Mouse (Mus musculus) heart, postnatal 10 days (tissue): ENCODE data around the gene Ugt1a9. TPM values are rescaled to one million over a fixed set of nuclear protein-coding genes. Genes with fewer than 3 reads are reported as not detected.
A peak's percentile ranks its signal among the peaks of the same experiment; 100 is the strongest.
"Not testable (repeated sequence)": the region's sequence is repeated elsewhere in the genome, so short reads cannot be mapped to it uniquely, and the experiment has no call there.

Experiments
- DNase-seq, 2 experiments: peaks; one replicate each; pipeline ENCODE4 v3.0.0; 2021
- intact Hi-C: fragments of 180-260 bp; cut with DNase I; formaldehyde crosslinking; loops from one replicate; pipeline ENCODE4 v1.15.1; 2025
- total RNA-seq, 2 experiments: library from RNA; stranded (reverse); gene quantifications; 2 replicates each; pipeline ENCODE4 v1.2.3; 2021

Gene Ugt1a9
- total RNA-seq, 2 experiments from 2014 or later: not detected

DNA sequence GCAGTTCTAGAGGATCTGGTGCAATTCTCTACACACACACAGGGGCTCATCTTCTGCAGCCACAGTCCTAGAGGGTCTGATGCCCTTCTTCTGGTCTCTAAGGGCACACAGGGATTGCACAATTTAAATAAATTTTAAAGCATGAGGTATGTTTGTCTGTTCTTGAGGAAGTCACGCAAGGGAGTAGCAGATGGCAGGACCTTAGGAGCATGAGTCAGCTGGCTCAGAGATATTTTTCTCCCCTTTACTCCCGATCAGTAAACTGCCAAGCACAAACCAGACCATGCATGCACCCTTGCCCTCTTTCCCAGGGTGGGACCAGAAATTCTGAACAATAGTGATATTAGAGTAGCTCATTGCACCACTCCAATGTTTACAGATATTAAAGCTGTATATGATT lies 87.8 kb downstream of the Ugt1a9 start:
- intact Hi-C loops: no loop called here
- no peak for DNase-seq

DNA sequence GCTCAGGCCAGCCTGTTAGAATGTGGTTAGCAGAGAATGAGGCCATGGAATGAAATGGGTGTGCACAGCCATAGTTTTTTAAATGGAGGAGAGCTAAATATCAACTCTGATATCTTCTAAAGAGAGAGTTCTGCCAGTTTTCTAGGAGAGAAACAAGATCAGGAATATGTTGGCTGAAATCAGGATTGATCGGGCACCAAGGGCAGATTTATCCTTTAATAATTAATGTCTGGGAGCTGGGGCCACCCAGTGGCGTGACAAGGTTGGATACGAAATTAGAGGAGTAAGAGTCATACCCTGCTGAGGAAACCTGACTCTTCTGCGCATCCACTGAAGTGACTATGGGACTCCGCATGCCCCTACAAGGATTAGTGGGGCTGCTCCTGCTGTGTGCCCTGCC lies 95.1 kb downstream of the Ugt1a9 start, which contains the start of gene Ugt1a5:
Gene Ugt1a5, plus strand, starts transcription at position 302 of the 400 bp plus-strand sequence.
- intact Hi-C loops: no loop called here
- DNase-seq: no peak

DNA sequence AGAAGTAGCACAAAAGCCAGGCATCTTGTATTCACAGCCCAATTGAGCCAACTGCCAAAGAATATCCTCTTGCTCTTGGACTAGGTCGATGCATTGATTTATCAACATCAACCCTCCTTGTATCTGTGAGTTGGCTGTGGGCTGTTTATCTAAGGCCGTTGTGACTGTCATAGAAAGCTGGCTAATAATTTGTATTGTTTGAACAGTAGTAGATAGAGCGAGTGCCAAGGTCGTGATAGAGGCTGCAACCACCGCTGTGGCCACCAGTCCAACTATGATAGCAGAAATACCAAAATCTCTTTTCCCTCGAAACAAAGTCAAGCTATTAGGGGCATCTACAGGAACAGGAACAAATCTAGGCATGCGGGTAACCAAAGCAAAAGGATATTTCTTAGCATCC lies 101.6 kb downstream of the Ugt1a9 start:
- DNase-seq, intact Hi-C loops: not testable (repeated sequence)

DNA sequence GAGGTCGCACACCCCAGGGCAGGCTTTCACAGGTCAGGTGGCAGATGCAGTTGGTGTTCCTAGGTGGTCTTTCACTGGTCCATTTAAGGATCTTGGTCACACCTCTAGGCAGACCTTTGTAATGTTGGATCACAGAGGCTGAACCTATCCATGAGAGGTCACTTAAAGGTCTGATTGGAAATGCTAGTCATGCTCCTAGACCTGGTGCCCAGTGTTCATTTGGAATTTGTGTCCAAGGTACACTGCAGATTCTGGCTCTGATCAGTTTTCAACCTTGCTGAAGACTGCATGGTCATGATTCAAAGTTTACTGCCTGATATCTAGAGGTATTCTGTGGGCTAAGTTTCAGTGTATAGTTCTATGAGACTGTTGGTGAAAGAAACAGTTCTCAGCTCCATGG lies 109.1 kb downstream of the Ugt1a9 start:
- intact Hi-C loops: no loop called here
- DNase-seq: no peak

DNA sequence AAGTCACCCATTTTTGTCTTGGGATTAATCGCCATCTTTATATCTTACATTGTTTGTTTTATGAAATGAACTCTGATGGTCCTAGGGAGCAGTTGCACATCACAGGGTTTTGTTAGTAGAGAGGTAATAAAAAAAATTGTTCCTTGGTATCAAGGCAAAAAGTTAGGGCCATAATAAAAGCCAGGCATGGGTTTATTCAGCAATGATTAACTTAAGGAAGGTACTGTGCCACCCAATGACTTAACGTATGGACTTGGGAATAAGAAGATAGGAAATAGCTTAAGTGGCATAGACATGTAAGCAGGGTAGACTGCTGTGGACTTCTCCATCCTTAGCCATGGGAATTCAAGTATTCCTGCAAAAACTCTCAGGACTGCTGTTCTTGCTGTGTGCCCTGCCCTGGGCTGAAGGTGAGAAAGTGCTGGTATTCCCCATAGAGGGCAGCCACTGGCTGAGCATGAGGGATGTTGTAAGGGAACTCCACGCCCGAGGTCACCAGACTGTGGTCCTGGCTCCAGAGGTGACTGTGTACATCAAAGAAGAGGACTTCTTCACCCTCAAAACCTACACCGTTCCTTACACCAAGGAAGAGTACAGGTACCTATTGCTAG lies 115.8 kb downstream of the Ugt1a9 start:
- intact Hi-C loops: no loop called here
- no peak for DNase-seq

DNA sequence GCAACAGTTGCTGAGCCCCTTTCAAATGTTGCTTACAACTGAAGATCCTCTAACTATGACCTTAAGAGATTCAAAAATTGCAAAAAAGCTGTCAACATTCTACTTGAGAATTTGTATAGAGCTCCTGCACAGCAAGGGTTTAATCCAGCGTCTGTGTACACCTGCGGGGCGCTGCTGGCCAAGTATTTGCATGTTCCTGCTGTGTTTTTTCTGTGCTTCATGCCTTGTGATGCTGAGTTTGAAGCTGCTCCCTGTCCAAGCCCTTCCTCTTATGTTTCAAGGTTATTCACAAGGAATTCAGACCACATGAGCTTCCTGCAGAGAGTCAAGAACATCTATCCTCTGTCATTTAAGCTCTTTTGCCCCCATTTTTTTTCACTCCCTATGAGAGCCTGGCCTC lies 121.5 kb downstream of the Ugt1a9 start:
- intact Hi-C loops: no loop called here
- DNase-seq: no peak

DNA sequence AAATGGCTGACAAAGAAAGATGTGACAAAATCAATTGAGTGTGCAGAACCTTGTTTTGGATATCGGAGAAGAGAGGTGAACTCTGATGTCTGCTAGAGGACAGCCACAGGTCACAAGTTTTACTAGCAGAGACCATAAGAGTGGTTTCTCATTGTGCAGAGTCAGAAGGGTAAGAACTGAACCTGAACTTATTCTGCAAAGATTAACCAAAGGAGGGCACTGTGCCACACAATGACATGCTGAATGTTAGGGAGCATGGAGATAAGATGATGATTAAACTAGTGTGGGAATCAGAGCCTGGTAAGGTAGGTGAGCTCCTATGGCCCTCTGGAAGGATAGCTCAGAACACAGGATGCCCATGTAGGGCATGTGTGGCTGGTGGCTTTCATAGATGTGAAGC lies 125.1 kb downstream of the Ugt1a9 start:
- DNase-seq: no peak
- intact Hi-C loops: no loop called here

DNA sequence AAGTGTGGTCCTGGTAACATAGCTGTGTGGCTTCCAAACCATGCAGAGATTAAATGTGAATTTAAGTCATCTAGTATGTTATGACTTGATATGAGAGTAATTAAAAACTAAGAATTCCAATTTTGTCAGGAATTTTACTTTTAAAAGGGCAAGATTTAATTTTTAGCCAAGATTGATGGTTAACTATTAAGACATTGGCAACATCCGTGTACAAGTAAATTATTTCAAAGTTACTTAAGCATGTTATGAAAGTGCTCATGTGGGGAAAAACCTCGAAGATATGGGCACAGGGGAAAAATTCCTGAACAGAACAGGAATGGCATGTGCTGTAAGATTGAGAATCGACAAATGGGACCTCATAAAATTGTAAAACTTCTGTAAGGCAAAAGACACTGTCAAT lies 126.8 kb downstream of the Ugt1a9 start:
- intact Hi-C loops: no loop called here

DNA sequence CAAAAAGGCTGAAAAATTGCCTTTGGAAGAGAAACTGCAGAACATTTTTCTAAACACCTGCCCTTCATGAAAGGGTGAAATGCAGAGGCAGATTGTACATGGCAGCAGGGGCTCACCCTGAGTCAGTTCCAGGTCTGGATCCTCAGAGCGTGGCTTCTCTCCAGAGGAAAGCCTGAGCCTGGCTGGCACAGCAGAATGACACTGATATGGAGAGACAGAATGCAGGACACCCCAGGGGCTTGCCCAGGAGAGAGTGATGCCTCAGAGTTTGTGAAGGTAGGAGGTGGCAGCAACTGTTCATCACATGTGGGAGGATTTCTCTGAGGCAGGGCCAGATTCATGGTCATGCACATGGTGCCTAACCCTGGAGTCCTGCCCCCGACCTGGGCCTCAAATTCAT lies 129.4 kb downstream of the Ugt1a9 start:
- no peak for DNase-seq
- intact Hi-C loops: no loop called here

More for the DNA sequence above, 126.8 kb downstream of the Ugt1a9 start:
- no peak for DNase-seq

DNA sequence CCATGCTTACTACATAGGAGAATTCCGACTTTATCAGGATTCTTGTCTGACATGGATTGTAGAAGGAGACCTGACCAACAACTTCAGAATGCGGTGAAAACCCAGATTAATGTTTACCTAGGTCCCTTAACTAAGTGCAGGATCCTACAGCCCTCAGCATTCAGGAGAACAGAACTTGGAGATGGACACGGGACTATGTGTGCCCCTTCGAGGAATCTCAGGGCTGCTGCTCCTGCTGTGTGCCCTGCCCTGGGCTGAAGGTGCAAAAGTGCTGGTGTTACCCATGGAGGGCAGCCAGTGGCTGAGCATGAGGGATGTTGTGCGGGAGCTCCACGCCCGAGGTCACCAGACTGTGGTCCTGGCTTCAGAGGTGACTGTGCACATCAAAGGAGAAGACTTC lies 129.9 kb downstream of the Ugt1a9 start, which contains the start of gene Ugt1a2:
Gene Ugt1a2, plus strand, starts transcription at position 146 of the 400 bp plus-strand sequence.
- intact Hi-C loops: no loop called here
- DNase-seq: no peak

DNA sequence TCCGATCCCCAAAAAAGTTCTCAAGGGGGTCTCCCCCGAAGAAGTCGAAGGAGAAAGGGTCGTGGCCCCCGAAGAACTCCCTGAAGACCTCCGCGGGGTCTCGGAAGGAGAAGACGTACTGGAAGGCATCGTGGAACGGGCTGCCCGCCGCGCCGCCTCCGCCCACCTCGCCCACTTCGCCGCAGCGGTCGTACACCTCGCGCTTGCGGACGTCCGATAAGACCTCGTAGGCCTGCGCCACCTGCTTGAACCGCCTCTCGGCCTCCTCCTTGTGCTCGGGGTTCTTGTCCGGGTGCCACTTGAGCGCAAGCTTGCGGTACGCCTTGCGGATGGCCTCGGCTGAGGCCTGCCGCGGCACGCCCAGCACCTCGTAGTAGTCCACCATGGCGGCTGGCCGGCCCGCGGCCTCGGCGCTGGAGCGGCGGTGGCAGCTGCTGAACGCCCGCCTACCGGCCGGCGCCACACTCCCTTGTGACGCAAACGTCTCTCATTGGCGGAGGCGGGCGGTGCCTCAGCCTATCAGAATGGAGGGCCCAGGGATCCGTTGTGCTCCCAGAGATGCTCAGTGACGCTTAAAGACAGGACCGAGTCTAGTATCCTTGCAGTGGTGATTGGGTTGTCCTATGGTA lies 134.8 kb downstream of the Ugt1a9 start, which contains the start of gene Dnajb3:
Gene Dnajb3, minus strand, starts transcription at position 489 of the 629 bp plus-strand sequence.
- DNase-seq: peak; percentile 77 to 80
- intact Hi-C loops: no loop called here

DNA sequence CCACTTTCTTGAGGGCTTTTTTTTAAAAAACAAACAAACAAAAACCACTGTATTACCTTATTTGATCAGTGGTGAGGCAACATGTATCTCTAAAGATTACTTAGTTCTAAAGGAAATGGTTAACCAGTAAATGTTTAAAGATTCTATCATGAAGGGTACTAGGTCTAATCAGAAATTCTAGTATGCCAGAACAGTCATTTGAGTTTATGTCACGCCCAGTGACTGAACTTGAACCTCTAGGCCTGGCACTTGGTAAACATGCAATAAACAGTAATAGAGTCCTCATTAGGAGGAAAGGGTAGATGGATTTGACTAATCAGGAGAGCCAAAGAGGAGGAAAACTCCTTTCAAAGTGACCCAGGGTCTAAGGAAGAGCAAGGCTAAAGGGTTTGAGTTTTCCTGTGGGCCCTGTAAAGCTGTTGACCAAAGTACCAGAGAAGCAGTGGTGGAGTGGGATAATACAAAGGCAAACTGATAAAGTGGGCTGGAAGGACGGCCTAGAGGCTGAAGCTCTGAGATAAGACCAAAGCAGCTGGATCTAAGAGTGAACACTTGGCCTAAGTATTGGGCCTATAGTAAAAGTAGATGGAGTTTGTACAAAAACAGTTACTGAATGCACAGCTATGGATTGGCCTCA lies 136.4 kb downstream of the Ugt1a9 start:
- no peak for DNase-seq
- intact Hi-C loops: no loop called here

DNA sequence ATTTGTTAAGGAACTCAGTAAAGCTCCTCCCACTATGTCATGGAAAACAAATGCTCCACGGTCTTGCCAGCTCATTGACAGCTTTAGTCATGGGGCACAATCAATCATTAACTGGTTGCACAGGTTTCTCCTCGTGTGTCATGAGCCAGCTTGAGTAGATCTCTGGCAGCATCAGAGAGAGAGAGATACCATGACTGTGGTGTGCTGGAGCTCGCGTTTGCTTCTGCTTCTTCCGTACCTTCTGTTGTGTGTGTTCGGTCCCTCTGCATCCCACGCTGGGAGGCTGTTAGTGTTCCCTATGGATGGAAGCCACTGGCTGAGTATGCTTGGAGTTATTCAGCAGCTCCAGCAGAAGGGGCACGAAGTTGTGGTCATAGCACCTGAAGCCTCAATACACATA lies 141.2 kb downstream of the Ugt1a9 start, which contains the start of gene Ugt1a1:
Gene Ugt1a1, plus strand, starts transcription at position 148 of the 400 bp plus-strand sequence.
- intact Hi-C loops: no loop called here
- DNase-seq: no peak

DNA sequence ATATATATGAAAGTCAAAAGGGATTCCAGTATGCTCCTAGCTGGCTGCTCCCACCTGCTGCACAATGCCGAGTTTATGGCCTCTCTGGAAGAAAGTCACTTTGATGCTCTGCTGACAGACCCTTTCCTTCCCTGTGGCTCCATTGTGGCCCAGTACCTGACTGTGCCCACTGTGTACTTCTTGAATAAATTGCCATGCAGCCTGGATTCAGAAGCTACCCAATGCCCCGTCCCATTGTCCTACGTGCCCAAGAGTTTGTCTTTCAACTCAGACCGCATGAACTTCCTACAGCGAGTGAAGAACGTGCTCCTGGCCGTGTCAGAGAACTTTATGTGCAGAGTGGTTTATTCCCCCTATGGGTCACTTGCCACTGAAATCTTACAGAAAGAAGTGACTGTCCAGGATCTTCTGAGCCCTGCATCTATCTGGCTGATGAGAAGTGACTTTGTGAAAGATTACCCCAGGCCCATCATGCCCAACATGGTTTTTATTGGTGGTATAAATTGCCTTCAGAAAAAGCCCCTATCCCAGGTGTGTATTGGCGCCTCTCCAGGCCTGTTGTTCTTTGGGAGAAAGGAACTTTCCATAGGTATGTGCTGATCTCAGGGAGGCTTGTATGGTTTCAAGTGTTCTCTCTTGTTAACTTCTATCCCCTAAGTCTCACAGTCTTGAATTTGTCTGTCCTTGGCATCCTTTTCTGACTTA lies 141.9 kb downstream of the Ugt1a9 start:
- peak; percentile 0 to 6 for DNase-seq
- intact Hi-C loops: no loop called here

DNA sequence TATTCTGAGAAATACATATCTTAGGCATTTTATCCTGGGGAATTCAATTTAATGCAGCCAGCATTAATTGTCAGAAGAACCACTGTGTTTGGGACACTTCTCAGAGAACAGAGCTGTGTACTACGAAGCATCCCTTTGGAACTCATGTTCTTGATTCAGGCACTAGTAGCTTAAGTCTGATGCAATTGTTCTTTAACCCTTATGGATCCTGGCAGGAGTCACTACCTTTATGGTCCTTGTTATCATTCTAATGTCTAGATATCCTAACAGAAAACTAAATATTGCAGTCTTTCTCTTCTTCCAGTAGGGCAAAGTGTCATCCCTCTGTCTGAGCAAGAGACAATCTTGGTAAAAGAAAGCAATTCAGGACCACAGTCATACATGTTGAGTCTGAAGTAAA lies 142.5 kb downstream of the Ugt1a9 start:
- intact Hi-C loops: no loop called here
- DNase-seq: peak in 1 of 2 experiments; percentile 0

DNA sequence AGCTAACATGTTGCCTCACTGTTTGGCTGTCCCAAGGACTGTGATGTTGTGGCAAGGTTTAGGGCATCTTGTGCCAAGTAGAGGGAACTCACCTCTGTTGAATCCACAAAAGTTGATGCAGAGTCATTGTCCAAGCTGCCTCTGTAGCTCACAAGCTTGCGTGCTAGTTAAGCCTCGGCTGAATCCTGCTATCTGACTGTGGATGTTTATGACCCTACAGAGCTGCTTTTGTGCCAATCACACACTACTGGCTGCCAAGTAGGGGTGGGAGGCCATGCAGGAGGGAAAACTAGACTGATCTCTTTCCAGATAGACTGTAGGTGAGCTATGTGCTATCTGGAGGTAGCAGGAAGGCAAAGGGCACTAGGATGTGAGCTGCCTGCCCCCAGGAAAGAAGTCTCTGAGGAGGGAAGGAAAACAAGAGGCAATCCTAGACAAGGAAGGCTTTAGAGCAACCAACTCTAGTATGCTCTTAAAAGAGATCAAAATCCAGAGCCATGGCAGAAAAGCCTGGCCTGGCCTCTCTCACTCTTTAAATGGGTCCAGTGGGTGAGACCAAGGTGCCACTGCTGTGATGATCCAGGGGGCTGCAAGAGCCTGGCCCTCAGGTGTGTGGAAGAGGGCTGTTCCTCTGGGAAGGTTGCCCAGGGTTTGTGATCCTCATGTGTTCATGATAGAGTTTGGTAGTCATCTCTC lies 143.3 kb downstream of the Ugt1a9 start:
- intact Hi-C loops: no loop called here
- DNase-seq: peak; percentile 2 to 6

DNA sequence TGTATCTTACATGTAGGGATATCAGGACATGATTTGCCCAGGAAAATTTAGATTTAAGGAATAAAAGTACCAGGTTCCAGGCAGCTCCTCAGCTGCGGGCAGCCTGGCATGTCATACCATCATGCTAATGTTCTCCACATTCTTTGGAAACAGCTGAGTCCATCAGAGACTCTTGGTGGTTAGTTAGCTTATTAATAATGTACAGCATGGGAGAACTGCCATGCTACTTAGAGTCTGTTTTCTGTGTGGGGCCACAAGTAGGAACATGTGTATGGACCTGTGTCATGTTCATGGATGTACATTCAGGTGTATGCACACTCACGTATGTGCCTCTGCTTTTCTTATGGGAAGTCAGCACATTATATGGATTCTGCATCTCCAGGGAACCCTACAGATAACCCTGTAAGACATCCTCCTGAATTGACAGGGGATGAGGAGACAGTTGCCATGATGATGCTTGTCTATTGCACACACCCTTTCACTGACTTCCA lies 143.9 kb downstream of the Ugt1a9 start:
- DNase-seq: peak in 1 of 2 experiments; percentile 3
- intact Hi-C loops: no loop called here

DNA sequence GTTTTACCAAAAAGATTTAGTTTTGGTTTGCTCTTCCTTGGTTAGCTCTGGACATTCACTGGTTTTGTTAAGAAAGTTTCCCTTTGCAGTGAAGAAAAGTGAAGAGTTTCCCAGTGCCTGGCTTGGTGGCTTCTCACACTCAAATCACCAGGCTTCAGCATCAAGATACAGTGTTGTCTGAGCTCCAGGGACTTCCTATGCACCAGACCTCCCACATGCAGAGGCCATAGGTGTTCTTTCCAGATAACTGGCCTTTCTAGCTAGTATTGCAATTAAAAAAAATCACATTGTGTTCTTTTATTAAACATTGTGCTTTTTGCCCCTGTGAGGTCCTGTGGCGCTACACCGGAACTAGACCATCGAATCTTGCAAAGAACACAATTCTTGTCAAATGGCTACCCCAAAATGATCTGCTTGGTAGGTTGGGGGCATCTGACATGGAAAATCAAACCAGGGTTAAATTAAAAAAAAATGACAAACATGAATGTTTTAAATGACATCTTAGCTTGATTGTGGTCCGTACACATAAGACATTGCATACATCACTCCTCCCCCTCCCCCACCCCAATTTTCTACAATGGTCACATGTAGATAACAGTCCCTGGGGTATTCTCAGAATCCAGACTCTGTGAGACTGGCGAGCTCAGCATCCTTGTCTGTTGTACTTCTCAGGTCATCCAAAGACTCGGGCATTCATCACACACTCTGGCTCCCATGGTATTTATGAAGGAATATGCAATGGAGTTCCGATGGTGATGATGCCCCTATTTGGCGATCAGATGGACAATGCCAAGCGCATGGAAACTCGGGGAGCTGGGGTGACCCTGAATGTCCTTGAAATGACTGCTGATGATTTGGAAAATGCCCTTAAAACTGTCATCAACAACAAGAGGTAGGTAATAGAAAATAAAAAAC lies 145.1 kb downstream of the Ugt1a9 start:
- intact Hi-C loops: no loop called here
- DNase-seq: peak; percentile 1 to 5

DNA sequence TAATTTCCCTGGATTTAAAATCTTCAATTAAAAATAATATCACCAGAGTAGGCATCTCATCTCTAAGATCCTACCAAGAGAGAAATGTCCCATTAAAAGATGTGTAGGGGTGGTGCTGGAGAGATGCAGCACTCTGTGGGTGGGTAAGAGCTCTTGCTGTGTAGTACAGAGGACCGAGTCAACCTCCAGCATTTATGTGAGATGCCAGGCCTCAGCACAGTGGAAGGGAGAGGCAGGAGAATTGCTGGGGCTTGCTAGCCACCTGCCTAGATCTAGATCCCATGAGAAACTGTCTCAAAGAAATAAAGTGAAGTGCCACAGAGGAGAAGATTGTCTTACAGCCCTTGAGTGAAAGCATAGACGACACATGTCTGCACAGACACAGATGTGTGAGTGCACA lies 146.0 kb downstream of the Ugt1a9 start:
- DNase-seq: peak in 1 of 2 experiments; percentile 0
- intact Hi-C loops: no loop called here
